Mouse (Mus musculus) kidney, adult 2 months (tissue): Measurements from ENCODE around the gene Opa3.
A peak's percentile ranks its signal among the peaks of the same experiment; 100 is the strongest.

Experiments
- CTCF ChIP-seq: fragments of 200-500 bp; conservative IDR thresholded peaks from 2 replicates; pipeline ENCODE4 v1.5.1; 2011; ENCODE audit warnings: low read depth, mild to moderate bottlenecking, control low read depth, low read length, moderate library complexity, mixed read lengths; ENCODE audit not compliant: insufficient read depth, insufficient read length
- POLR2A ChIP-seq: fragments of 200-500 bp; IDR thresholded peaks from one replicate; pipeline ENCODE4 v1.6.1; 2011; ENCODE audit warnings: low read depth, low read length, control low read depth

- TF ChIP-seq POLR2A (peak; percentile 91), CTCF (peak; percentile 61)
Observed at GRCm38 (mm10) chr7:19227883-19228792, at the start of gene Opa3.
